Mouse (Mus musculus): Measurements from ENCODE around the gene Tacc2. TPM values are rescaled to one million over a fixed set of nuclear protein-coding genes. Genes with fewer than 3 reads are reported as not detected.

Gene Tacc2
- polyA plus RNA-seq, 1 experiment from 2014 or later: 53.7 TPM

DNA sequence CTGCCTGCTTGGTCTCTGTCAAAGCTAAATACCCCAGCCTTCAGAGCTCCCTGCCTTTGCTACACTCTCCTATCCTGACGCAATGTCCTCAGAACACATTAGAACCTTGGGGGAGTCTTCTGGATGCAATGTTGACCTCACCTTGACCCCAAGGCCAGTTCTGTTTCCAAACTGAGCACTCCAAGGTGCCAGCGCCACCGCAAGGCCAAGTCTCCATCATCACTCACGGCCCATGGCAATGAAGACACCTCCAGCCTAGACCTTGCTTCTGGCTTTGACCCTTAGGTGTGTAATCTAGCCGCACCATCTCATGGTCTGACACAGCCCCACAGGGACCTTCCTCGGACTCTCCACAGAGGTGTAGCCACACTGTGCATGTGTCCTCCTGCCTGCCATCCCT is 220.3 kb downstream of the Tacc2 start:
- no peak overlapping the region for H3K4me2 ChIP-seq
- ATAC-seq (ENCODE audit: insufficient number of reproducible peaks, low FRiP score): no peak
- 0 out of 2 replicates have a peak, but pooled peaks cover 3% of the 10 kb centered on the region for H3K27me3 ChIP-seq (replicated peaks)
- no peak overlapping the region for H3K9ac ChIP-seq
- peaks cover 17% of the 10 kb centered on the region for H3K4me1 ChIP-seq (replicated peaks)
- H3K9me3 ChIP-seq (replicated peaks): no peaks in the 10 kb centered on the region
- H3K36me3 ChIP-seq: no peaks in the 10 kb centered on the region
- WGBS: 83% methylated on average over 6 of the region's 6 CpGs
- H3K4me3 ChIP-seq: no peak overlapping the region
- no peak overlapping the region for H3K27ac ChIP-seq (ENCODE audit: poor library complexity, severe bottlenecking)

DNA sequence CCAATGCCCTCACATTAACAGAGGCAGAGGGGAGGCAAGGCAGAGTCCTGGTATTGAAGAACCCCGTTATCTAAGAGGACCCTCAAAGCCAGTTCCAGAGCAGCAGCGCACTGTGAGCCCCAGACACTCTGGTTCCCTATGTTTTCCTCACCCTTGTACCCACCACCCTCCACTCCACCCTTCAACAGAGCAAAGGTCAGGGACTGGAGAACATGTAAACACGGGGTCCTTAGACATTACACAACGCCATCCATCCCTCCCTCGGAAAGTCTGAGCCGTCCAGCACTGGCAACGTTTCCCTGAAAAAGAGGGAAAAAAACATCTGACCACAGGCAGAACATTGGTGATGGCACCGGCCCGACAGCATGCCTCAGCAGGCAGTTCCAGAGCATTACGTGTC is 222.2 kb downstream of the Tacc2 start:
- Histone ChIP-seq H3K36me3 (no peaks in the 10 kb centered on the region), H3K4me2 (no peak overlapping the region), H3K9ac (no peak overlapping the region), H3K27me3 (replicated peaks) (0 out of 2 replicates have a peak, but pooled peaks cover 3% of the 10 kb centered on the region), H3K4me1 (replicated peaks) (peaks cover 8% of the 10 kb centered on the region), H3K9me3 (replicated peaks) (no peaks in the 10 kb centered on the region), H3K27ac (ENCODE audit: poor library complexity, severe bottlenecking) (no peak overlapping the region), H3K4me3 (no peak overlapping the region)
- WGBS: 76% methylated on average over 10 of the region's 10 CpGs
- no peak for ATAC-seq (ENCODE audit: insufficient number of reproducible peaks, low FRiP score)

DNA sequence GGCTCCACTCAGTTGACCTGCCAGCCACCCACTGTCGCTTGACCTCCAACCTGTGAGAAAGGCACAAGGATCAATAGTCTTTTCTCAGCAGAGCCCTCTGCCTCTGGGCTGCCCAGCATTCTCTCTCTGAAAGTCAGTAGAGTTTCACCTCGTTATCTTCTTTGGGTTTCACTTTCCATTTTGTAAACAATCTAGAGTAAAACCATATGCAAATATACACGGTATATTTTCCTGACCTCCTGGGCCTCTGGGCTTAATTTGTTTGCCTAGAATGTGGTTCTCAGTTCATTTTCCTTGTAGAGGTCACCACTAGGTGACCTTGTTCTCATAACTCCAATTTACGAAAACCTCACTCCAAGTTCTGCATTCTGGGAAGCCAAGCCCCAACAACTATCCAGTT is 223.4 kb downstream of the Tacc2 start:
- no peaks in the 10 kb centered on the region for H3K9me3 ChIP-seq (replicated peaks)
- H3K9ac ChIP-seq: no peak overlapping the region
- no peak overlapping the region for H3K4me2 ChIP-seq
- WGBS: 75% methylated on average over 4 of the region's 4 CpGs
- H3K36me3 ChIP-seq: no peaks in the 10 kb centered on the region
- ATAC-seq (ENCODE audit: insufficient number of reproducible peaks, low FRiP score): no peak
- H3K4me1 ChIP-seq (replicated peaks): no peaks in the 10 kb centered on the region
- no peak overlapping the region for H3K4me3 ChIP-seq
- H3K27ac ChIP-seq (ENCODE audit: poor library complexity, severe bottlenecking): no peak overlapping the region
- H3K27me3 ChIP-seq (replicated peaks): 0 out of 2 replicates have a peak, but pooled peaks cover 2% of the 10 kb centered on the region

DNA sequence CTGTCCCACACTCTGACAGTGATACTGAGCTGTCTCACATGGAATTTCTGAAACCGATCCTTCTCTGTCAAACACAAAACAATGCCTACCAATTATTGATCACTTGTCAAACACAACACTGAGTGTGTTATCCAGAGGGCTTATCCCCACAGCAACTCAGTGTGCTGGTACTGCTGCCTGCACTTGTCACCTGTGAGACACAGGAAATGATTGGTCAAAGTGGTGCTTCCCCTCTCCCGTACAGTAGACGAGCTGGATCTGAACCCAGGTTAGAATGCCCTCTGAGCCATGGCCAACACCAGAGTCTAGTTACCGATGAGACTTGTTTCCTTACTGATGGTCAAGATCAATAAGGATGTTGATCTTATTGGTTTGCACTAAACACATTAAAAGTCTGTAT is 224.6 kb downstream of the Tacc2 start:
- Histone ChIP-seq H3K4me3 (no peak overlapping the region), H3K27me3 (replicated peaks) (no peaks in the 10 kb centered on the region), H3K36me3 (no peaks in the 10 kb centered on the region), H3K27ac (ENCODE audit: poor library complexity, severe bottlenecking) (no peak overlapping the region), H3K9me3 (replicated peaks) (no peaks in the 10 kb centered on the region), H3K4me2 (no peak overlapping the region), H3K4me1 (replicated peaks) (no peaks in the 10 kb centered on the region), H3K9ac (no peak overlapping the region)
- no peak for ATAC-seq (ENCODE audit: insufficient number of reproducible peaks, low FRiP score)
- 84% methylated on average over 4 of the region's 4 CpGs for WGBS

DNA sequence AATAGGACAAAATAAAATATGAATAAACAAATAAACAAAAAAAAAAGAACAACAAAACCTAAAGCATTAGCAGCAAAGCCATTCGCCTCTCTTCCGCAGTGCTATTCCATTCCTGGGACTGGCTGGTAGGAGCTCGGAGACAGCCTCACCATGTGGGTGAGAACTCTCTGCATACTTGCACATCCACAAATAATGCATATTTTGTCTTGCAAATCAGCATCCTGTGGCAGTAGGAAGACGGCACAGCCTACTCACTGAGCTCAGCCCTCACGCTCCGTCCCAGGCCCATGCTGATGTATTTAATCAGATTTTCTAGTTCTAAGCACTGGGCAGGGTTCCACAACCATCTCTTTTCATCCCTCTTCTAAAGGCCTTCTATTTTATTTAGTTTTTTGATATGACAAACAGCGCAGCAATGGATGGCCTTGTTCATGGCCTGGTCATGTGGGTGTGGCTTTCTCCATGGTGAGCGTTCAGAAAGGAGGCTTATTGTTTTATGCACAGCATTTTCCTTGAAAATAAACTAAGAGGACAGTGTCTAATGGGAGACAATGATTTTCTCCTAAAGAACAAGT is 226.1 kb downstream of the Tacc2 start:
- no peak overlapping the region for H3K9ac ChIP-seq
- no peak overlapping the region for H3K27ac ChIP-seq (ENCODE audit: poor library complexity, severe bottlenecking)
- peaks cover 10% of the 10 kb centered on the region for H3K4me1 ChIP-seq (replicated peaks)
- H3K27me3 ChIP-seq (replicated peaks): no peaks in the 10 kb centered on the region
- no peak overlapping the region for H3K4me3 ChIP-seq
- ATAC-seq (ENCODE audit: insufficient number of reproducible peaks, low FRiP score): no peak
- WGBS: 87% methylated on average over 8 of the region's 8 CpGs
- no peaks in the 10 kb centered on the region for H3K9me3 ChIP-seq (replicated peaks)
- H3K36me3 ChIP-seq: no peaks in the 10 kb centered on the region
- no peak overlapping the region for H3K4me2 ChIP-seq

DNA sequence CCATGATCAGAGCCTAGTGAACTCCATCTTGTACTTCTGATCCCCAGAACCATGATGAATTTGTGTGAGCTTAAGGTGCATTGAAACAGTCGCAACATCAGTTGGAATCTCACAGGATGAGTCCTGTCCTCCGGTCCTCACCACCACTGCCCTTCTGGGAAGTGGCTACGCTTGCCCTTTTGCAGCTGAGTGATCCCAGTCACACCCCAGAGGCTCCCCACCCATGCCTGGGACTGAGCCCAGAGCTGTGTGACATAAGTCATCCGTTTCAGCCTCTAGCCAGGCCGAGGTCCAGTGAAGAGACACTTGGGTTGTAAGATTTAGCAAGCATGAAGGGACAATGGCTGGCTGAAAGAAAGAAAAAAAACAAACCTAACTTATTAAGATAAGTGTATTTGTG is 227.8 kb downstream of the Tacc2 start:
- no peak for ATAC-seq (ENCODE audit: insufficient number of reproducible peaks, low FRiP score)
- H3K36me3 ChIP-seq: no peaks in the 10 kb centered on the region
- no peak overlapping the region for H3K9ac ChIP-seq
- WGBS: 76% methylated on average over 5 of the region's 5 CpGs
- no peaks in the 10 kb centered on the region for H3K27me3 ChIP-seq (replicated peaks)
- no peaks in the 10 kb centered on the region for H3K9me3 ChIP-seq (replicated peaks)
- H3K4me2 ChIP-seq: no peak overlapping the region
- no peak overlapping the region for H3K27ac ChIP-seq (ENCODE audit: poor library complexity, severe bottlenecking)
- H3K4me1 ChIP-seq (replicated peaks): peaks cover 16% of the 10 kb centered on the region
- no peak overlapping the region for H3K4me3 ChIP-seq

DNA sequence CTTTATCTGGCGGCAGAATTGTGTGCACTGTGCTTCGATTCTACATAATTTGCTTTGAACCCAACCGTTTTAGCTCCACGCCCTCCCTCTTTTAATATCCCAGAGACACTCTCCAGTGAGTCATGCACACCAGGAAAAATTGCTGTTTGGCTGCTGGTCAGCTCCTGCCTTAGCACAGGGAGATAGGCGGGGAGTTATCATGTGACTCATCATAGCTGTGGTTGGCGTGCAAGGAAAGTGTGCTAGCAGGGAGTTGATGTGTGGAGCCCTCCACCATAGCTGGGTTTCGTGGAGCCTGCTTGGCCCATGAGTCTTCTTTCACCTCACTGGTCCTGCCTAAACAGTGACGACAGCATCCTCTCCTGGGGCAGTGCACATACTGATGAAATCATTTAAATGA is 230.5 kb downstream of the Tacc2 start:
- H3K9ac ChIP-seq: no peak overlapping the region

DNA sequence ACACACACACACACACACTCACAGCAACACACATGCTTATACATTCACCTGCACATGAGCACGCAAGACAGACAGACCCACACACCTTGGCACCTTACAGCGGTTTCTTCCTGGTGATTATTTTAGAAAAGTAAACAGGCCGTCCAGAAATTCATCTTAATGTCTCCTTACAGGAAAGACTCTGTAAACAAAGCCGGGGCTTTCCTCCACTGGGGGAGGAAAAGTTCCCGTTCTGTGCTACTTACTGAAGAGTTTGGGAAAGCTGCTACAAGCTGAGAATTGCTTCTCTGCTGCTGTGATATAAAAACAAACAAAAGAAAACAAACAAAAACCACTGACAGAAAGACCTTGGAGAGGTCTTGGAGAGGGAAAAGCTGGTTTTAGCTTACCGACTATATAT is 231.5 kb downstream of the Tacc2 start:
- Histone ChIP-seq H3K36me3 (no peaks in the 10 kb centered on the region), H3K9ac (no peak overlapping the region), H3K4me2 (no peak overlapping the region), H3K9me3 (replicated peaks) (no peaks in the 10 kb centered on the region), H3K4me3 (no peak overlapping the region), H3K27me3 (replicated peaks) (no peaks in the 10 kb centered on the region), H3K27ac (ENCODE audit: poor library complexity, severe bottlenecking) (no peak overlapping the region), H3K4me1 (replicated peaks) (peaks cover 16% of the 10 kb centered on the region)
- WGBS: 47% methylated on average over 6 of the region's 6 CpGs
- no peak for ATAC-seq (ENCODE audit: insufficient number of reproducible peaks, low FRiP score)

More for the DNA sequence above, 230.5 kb downstream of the Tacc2 start:
- Histone ChIP-seq H3K4me3 (no peak overlapping the region), H3K27ac (ENCODE audit: poor library complexity, severe bottlenecking) (no peak overlapping the region), H3K9me3 (replicated peaks) (no peaks in the 10 kb centered on the region), H3K36me3 (no peaks in the 10 kb centered on the region), H3K27me3 (replicated peaks) (no peaks in the 10 kb centered on the region), H3K4me2 (no peak overlapping the region), H3K4me1 (replicated peaks) (peaks cover 16% of the 10 kb centered on the region)
- no peak for ATAC-seq (ENCODE audit: insufficient number of reproducible peaks, low FRiP score)
- WGBS: 53% methylated on average over 8 of the region's 8 CpGs

DNA sequence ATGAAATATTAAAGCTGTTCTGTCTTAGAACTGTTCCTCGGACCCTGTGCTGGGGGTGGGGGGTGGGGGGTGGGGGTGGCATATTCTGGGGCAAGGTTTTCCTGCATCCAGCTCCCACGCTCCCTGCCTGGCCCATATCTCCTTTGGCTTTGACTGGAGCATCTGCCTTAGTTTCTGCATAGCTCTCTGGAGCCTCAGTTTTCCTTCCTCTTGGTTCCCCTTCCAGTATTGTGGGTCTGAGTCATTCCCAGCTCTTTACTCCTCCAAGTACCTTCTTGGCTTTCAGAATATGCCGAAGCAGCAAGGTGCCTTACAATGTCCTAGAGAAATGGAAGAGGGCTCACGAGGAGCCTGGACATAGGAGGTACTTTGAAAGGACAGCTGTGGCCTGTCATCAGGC is 233.0 kb downstream of the Tacc2 start:
- H3K9ac ChIP-seq: no peak overlapping the region
- 61% methylated on average over 4 of the region's 4 CpGs for WGBS
- H3K4me3 ChIP-seq: no peak overlapping the region
- no peak overlapping the region for H3K27ac ChIP-seq (ENCODE audit: poor library complexity, severe bottlenecking)
- H3K9me3 ChIP-seq (replicated peaks): no peaks in the 10 kb centered on the region
- H3K4me2 ChIP-seq: no peak overlapping the region
- H3K36me3 ChIP-seq: no peaks in the 10 kb centered on the region
- no peak for ATAC-seq (ENCODE audit: insufficient number of reproducible peaks, low FRiP score)
- H3K4me1 ChIP-seq (replicated peaks): peaks cover 16% of the 10 kb centered on the region
- no peaks in the 10 kb centered on the region for H3K27me3 ChIP-seq (replicated peaks)

DNA sequence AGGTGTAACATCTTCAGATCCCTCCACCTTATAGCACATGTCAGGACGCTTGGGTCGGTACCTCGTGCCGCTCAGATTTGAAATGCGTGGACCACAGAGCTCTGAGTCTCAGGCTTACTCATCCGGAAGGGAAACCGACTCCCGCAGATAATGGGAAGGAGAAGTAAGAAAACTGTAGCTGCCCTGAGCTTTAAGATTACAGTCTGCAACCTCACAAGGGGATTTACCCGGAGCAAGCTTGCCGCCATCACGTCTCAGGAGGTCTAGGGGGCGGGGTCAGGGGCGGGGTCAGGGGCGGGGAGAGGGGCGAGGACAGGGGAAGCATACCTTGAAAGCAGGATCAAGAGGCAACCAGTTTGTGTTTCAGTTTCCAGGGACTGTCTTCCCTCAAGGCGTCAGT is 235.2 kb downstream of the Tacc2 start:
- H3K9me3 ChIP-seq (replicated peaks): no peaks in the 10 kb centered on the region
- H3K4me3 ChIP-seq: no peak overlapping the region
- no peak overlapping the region for H3K4me2 ChIP-seq
- 40% methylated on average over 16 of the region's 16 CpGs for WGBS
- H3K4me1 ChIP-seq (replicated peaks): peaks cover 14% of the 10 kb centered on the region
- H3K36me3 ChIP-seq: no peaks in the 10 kb centered on the region
- no peak overlapping the region for H3K27ac ChIP-seq (ENCODE audit: poor library complexity, severe bottlenecking)
- ATAC-seq (ENCODE audit: insufficient number of reproducible peaks, low FRiP score): no peak
- H3K9ac ChIP-seq: no peak overlapping the region
- no peaks in the 10 kb centered on the region for H3K27me3 ChIP-seq (replicated peaks)
